Mouse (Mus musculus): ENCODE results near the gene Rftn2. TPM values are rescaled to one million over a fixed set of nuclear protein-coding genes. Genes with fewer than 3 reads are reported as not detected.

Rftn2 gene
- total and polyA plus RNA-seq, 2 experiments from 2014 or later: 11.2 to 14.9 TPM

DNA sequence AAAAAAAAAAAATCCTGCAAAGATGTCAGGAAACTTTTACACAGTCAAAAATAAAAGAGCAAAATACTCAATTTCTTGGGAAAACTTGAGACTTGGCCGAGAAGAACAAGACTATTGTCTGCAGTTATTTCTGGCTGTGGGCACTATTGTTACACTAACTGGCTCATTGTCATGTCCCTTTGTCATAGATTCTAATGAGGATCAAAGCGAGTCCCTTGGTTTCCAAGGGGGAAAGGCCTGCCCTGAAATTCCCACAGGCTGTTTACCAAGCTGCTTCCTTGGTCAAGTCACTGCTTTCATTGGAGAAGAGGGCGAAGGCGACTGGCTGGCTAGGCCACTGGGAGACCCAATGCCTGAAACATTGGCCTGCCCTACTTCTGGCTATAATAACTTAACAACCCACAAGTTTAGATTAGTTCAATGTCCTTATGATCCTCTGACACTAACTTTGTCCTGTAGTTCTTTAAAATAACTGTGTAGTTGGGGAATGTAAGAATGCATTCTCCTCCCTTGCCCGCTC is 20.7 kb downstream of the Rftn2 start:
- Histone ChIP-seq H3K4me3 (ENCODE audit: low read length) (no peak overlapping the region), H3K4me1 (ENCODE audit: insufficient read depth, low read length) (peaks cover 5% of the 10 kb centered on the region; the same call in 1 of the 2 replicates), H3K9ac (replicated peaks; ENCODE audit: low read length) (no peak overlapping the region), H3K4me2 (ENCODE audit: low read depth, low read length) (no peak overlapping the region), H3K36me3 (ENCODE audit: insufficient read depth, low read length) (no peaks in the 10 kb centered on the region), H3K27me3 (ENCODE audit: insufficient read depth, low read length) (no peaks in the 10 kb centered on the region), H3K9me3 (ENCODE audit: low read length) (no peaks in the 10 kb centered on the region), H3K27ac (no peak overlapping the region)
- DNase-seq (ENCODE audit: low spot score) (no peak), ATAC-seq (no peak)
- TF ChIP-seq CTCF (IDR thresholded peaks at IDR 0.05; ENCODE audit: low read depth): no peak
- WGBS: 32% methylated on average over 5 of the region's 5 CpGs

DNA sequence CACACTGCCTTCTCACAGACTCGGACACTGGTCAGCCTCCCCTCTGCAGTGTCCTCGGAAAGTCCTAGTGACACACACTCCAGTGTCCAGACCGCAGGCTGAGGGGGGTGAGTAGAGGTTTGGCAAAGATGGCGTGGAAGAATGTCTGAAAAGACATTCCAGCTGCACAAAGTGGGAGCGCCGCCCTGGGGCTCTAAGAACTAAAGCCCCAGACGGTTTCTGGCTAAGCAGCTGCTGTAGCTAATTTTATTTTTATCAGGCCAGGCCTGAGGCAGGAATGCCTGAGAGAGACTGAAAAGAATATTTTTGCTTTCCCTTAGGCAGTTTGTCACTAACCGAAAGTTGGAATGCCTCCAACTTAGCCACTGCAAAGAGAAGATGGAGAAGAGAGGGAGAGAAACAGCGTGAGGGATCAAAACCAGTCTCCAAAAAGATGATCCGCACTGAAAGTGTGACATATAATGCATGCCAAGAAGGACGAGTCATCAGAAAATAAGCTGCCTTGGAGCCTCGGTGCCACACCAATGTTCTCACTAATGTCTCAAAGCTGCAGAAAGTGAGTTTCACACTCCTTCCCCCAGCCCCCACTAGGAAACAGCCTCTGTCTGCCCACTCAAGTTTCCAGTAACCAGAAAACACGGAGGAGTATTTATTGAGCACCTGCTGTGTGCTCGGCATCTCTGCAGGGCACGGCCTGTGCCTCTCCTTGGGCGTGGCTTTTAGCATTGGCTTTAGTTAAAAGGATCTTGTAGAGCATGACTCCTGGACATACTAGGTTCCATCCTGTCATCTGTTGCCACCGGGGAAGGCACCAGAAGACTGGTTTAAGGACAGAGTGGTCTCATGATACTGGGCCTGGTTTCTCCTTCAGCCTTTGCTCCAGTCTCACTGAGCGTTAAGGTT is 24.5 kb downstream of the Rftn2 start:
- Histone ChIP-seq H3K9me3 (ENCODE audit: low read length) (no peaks in the 10 kb centered on the region), H3K27me3 (ENCODE audit: insufficient read depth, low read length) (no peaks in the 10 kb centered on the region), H3K9ac (replicated peaks; ENCODE audit: low read length) (no peak overlapping the region), H3K4me2 (ENCODE audit: low read depth, low read length) (peak overlapping the region; percentile 6; the same call in 1 of the 2 replicates), H3K4me3 (ENCODE audit: low read length) (no peak overlapping the region), H3K36me3 (ENCODE audit: insufficient read depth, low read length) (no peaks in the 10 kb centered on the region), H3K4me1 (ENCODE audit: insufficient read depth, low read length) (peaks cover 4% of the 10 kb centered on the region; the same call in 1 of the 2 replicates), H3K27ac (peak overlapping the region; percentile 58)
- ATAC-seq: peak; percentile 81
- DNase-seq (ENCODE audit: low spot score): peak; percentile 56
- WGBS: 45% methylated on average over 18 of the region's 18 CpGs
- no peak for TF ChIP-seq CTCF (IDR thresholded peaks at IDR 0.05; ENCODE audit: low read depth)

DNA sequence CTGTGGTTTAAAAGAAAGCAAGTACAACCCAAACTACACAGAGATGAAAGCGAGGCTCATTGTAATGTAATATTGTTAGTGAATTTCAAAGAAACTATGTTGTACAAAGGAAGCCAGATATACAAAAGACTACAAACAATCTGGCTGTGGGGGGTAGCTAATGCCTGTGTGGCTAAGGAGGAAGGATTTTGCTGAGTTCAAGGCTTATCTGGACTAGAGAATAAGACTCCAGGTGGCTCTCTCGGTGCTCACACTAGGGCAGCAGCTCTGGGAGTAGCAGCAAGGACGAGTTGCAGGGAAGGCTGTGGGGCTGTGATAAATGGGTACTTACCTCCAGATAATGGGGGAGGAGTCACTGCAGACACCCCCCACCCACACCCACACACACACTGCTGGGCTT is 27.9 kb downstream of the Rftn2 start:
- no peak overlapping the region for H3K9ac ChIP-seq (replicated peaks; ENCODE audit: low read length)
- H3K36me3 ChIP-seq (ENCODE audit: insufficient read depth, low read length): no peaks in the 10 kb centered on the region
- no peaks in the 10 kb centered on the region for H3K9me3 ChIP-seq (ENCODE audit: low read length)
- no peak for DNase-seq (ENCODE audit: low spot score)
- no peak for TF ChIP-seq CTCF (IDR thresholded peaks at IDR 0.05; ENCODE audit: low read depth)
- H3K4me1 ChIP-seq (ENCODE audit: insufficient read depth, low read length): peaks cover 14% of the 10 kb centered on the region
- no peak overlapping the region for H3K27ac ChIP-seq
- H3K4me2 ChIP-seq (ENCODE audit: low read depth, low read length): no peak overlapping the region
- H3K4me3 ChIP-seq (ENCODE audit: low read length): no peak overlapping the region
- ATAC-seq: no peak
- WGBS: 28% methylated on average over 3 of the region's 3 CpGs
- no peaks in the 10 kb centered on the region for H3K27me3 ChIP-seq (ENCODE audit: insufficient read depth, low read length)

DNA sequence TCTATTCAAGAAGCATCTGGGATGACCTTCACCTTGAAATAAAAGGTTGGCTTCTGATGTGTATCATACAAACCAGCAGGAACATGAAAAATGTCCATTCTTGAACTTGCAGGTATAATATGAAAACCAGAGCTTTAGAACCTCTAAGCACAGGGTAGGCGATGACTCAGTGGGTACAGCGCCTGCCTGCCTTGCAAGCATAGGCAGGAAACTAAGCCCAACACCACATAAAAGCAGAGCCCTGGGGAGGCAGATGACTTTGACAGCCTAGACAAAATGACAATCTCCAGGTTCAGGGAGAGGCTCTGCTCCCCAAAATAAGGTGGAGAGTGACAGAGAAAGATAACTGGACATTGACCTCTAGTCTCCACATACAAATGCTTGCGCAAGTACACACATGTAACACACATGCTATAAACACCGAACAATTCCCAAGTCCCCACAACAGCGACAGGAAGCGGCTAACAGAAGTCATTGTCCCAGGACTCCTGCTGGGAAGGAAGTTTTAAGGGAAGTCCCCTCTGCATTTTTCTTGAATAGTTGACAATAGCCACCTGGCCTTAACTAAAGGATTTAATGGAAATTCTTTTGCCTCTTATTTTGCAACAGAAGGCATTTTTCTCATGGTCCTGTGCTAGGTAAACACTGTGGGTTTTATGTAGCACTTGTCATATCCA is 30.1 kb downstream of the Rftn2 start:
- 60% methylated on average over 6 of the region's 6 CpGs for WGBS
- no peak for DNase-seq (ENCODE audit: low spot score)
- no peaks in the 10 kb centered on the region for H3K27me3 ChIP-seq (ENCODE audit: insufficient read depth, low read length)
- peaks cover 11% of the 10 kb centered on the region for H3K4me1 ChIP-seq (ENCODE audit: insufficient read depth, low read length)
- no peak overlapping the region for H3K9ac ChIP-seq (replicated peaks; ENCODE audit: low read length)
- H3K36me3 ChIP-seq (ENCODE audit: insufficient read depth, low read length): no peaks in the 10 kb centered on the region
- no peaks in the 10 kb centered on the region for H3K9me3 ChIP-seq (ENCODE audit: low read length)
- no peak overlapping the region for H3K4me3 ChIP-seq (ENCODE audit: low read length)
- no peak for TF ChIP-seq CTCF (IDR thresholded peaks at IDR 0.05; ENCODE audit: low read depth)
- no peak overlapping the region for H3K4me2 ChIP-seq (ENCODE audit: low read depth, low read length)
- no peak for ATAC-seq
- no peak overlapping the region for H3K27ac ChIP-seq

DNA sequence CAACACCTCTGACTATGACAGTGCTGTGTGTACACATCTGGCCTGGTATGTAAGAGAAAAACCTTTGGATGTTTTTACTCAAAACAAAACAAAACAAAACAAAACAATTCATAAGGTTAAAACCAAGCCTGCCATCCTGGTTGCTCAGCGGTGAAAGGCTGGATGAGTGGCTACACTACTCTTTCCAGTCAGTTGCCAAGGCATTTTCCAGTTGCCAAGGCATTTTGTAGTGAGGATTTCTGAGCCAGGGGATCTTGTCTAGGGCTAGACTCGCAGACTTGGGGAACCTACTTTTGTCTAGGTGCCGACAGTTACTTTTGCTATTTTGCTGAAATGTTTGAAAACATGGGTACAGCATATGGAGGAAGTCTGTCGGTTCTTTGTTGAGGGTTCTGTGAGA is 31.6 kb downstream of the Rftn2 start:
- Histone ChIP-seq H3K4me1 (ENCODE audit: insufficient read depth, low read length) (peaks cover 11% of the 10 kb centered on the region), H3K27ac (peak overlapping the region; percentile 27), H3K36me3 (ENCODE audit: insufficient read depth, low read length) (no peaks in the 10 kb centered on the region), H3K9me3 (ENCODE audit: low read length) (no peaks in the 10 kb centered on the region), H3K9ac (replicated peaks; ENCODE audit: low read length) (no peak overlapping the region), H3K4me2 (ENCODE audit: low read depth, low read length) (peak overlapping the region; percentile 35; the same call in 1 of the 2 replicates), H3K27me3 (ENCODE audit: insufficient read depth, low read length) (no peaks in the 10 kb centered on the region), H3K4me3 (ENCODE audit: low read length) (no peak overlapping the region)
- no peak for TF ChIP-seq CTCF (IDR thresholded peaks at IDR 0.05; ENCODE audit: low read depth)
- DNase-seq (ENCODE audit: low spot score) (peak; percentile 62), ATAC-seq (no peak)
- 44% methylated on average over 4 of the region's 4 CpGs for WGBS

DNA sequence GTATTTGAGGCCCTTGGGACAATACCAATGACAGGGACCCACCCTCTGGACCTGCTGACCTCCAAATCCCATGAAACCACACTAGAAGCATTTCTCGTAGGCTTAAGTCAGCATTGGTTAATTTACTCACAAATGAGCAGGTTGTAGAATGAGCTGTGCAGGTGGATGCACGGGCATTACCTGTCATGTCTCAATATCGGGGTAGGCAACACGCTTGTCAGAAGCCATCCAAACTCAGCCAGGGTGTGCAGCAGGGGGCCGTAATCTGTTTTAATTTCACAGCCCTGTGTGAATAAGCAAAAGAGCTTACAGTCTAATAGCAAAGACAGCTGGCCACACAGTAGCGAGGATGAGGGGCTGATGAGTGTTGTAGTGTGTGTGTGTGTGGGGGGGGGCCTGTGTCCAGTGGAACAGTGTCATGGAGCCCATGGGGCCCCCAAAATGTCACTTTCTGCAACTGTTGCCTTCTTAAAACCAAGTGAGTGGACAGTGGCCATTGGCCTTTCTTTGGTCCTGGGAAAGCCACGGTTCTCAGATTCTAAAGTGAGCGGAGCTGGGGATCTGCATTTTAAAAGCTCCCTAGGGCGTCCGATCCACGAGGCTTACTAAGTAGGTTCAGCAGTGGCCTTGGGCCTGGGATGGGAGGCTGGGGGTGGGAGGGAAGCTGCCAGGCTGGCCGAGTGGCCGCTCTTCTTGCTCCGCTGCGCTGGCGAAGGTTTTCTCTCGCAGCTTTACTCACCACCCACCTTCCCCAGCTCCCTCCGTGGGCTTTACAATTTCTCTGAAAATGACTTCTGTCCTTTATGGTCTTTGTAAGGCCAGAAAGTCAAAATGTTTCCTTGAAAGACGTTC is 32.3 kb downstream of the Rftn2 start:
- peak; percentile 43; the same call in 1 of the 2 replicates for ATAC-seq
- Histone ChIP-seq H3K9me3 (ENCODE audit: low read length) (no peaks in the 10 kb centered on the region), H3K9ac (replicated peaks; ENCODE audit: low read length) (0 out of 2 replicates have a peak overlapping the region, but pooled peaks have one; percentile 6), H3K4me1 (ENCODE audit: insufficient read depth, low read length) (peaks cover 11% of the 10 kb centered on the region), H3K27ac (peak overlapping the region; percentile 27), H3K27me3 (ENCODE audit: insufficient read depth, low read length) (no peaks in the 10 kb centered on the region), H3K36me3 (ENCODE audit: insufficient read depth, low read length) (no peaks in the 10 kb centered on the region), H3K4me3 (ENCODE audit: low read length) (no peak overlapping the region; the same call in 1 of the 2 replicates), H3K4me2 (ENCODE audit: low read depth, low read length) (peak overlapping the region; percentile 35)
- peak; percentile 59 for DNase-seq (ENCODE audit: low spot score)
- no peak for TF ChIP-seq CTCF (IDR thresholded peaks at IDR 0.05; ENCODE audit: low read depth)
- 26% methylated on average over 19 of the region's 19 CpGs for WGBS
